Mouse (Mus musculus) cortical plate, adult 2 months (tissue): Measurements from ENCODE around the gene Tap1.

ENCODE experiments used
- CTCF ChIP-seq: fragments of 200-500 bp; IDR thresholded peaks from 2 replicates; pipeline ENCODE4 v1.5.1; 2011; ENCODE audit warnings: mild to moderate bottlenecking, control low read depth, low read length; ENCODE audit not compliant: insufficient read depth; ENCODE audit errors: extremely low read depth
- POLR2A ChIP-seq: fragments of 200-500 bp; IDR thresholded peaks from 2 replicates; pipeline ENCODE4 v1.6.1; 2011; ENCODE audit warnings: mild to moderate bottlenecking, low read length, control low read depth; ENCODE audit not compliant: insufficient read depth; ENCODE audit errors: extremely low read depth

DNA sequence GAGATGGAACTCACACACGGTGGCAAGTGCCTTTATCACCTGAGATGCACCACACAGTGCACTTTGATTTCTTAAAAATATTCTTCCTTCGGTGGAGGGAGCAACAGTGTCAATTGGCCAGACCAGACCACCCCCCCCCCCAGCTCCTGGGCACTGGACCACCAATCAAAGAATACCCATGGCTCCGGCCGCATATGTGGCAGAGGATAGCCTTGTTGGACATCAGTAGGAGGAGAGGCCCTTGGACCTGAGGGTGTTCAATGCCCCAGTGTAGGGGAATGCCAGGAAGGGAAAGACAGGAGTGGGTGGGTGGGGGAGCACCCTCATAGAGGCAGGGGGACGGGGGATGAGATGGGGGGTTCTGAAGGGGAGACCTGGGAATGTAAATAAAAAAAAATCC is 19.4 kb downstream of the Tap1 start:
- TF ChIP-seq CTCF, result no peak
- TF ChIP-seq POLR2A, result no peak
